Mouse (Mus musculus) ES-E14 (cell line): ENCODE measurements around the gene Metap1d. TPM values are rescaled to one million over a fixed set of nuclear protein-coding genes. Genes with fewer than 3 reads are reported as not detected.

Experiments used
- DNase-seq: peaks from one replicate; pipeline ENCODE4 v3.0.0-alpha.2; 2013; ENCODE audit warnings: low read depth, low spot score
- H3K27ac ChIP-seq: 2 replicates; pipeline ENCODE4 v1.5.1; 2012; ENCODE audit warnings: low read depth, mild to moderate bottlenecking, low read length, moderate library complexity, mixed read lengths; ENCODE audit not compliant: poor library complexity, insufficient read depth, severe bottlenecking
- H3K36me3 ChIP-seq: 2 replicates; pipeline ENCODE4 v1.6.1; 2012; ENCODE audit warnings: mild to moderate bottlenecking, low read length, moderate library complexity, mixed read lengths; ENCODE audit not compliant: control insufficient read depth, poor library complexity, insufficient read depth, severe bottlenecking
- H3K4me1 ChIP-seq, 2 experiments: fragments of 150-350 bp in 1 of 2; sonication (generic) in 1 of 2; 2 replicates each; pipeline ENCODE4 v1.6.1; 2012; ENCODE audit warnings: low read length in 2 of 2, mild to moderate bottlenecking in 1 of 2, mixed read lengths in 1 of 2; ENCODE audit not compliant: control insufficient read depth in 2 of 2, insufficient read depth in 2 of 2, poor library complexity in 1 of 2
- H3K4me3 ChIP-seq, 2 experiments: fragments of 150-350 bp in 1 of 2; sonication (generic) in 1 of 2; 2 replicates each; pipeline ENCODE4 v1.5.1; 2012; ENCODE audit warnings: low read length in 2 of 2, low read depth in 1 of 2, mild to moderate bottlenecking in 1 of 2, mixed read lengths in 1 of 2; ENCODE audit not compliant: insufficient read depth in 1 of 2, poor library complexity in 1 of 2, severe bottlenecking in 1 of 2
- H3K9ac ChIP-seq: 2 replicates; pipeline ENCODE4 v1.6.1; 2012; ENCODE audit warnings: low read depth, mild to moderate bottlenecking, low read length, mixed read lengths; ENCODE audit not compliant: poor library complexity, insufficient read depth, severe bottlenecking
- H3K9me3 ChIP-seq: fragments of 150-350 bp; sonication (generic); 2 replicates; pipeline ENCODE4 v1.6.1; 2012; ENCODE audit warnings: low read depth, mild to moderate bottlenecking, low read length; ENCODE audit not compliant: control insufficient read depth, insufficient read depth
- CHD2 ChIP-seq: IDR thresholded peaks from 2 replicates; pipeline ENCODE4 v1.6.1; 2014; ENCODE audit warnings: mild to moderate bottlenecking, low read depth, low read length, inconsistent platforms
- HCFC1 ChIP-seq: IDR thresholded peaks from 2 replicates; pipeline ENCODE4 v1.6.1; 2012; ENCODE audit warnings: low read length, inconsistent platforms, borderline replicate concordance; ENCODE audit not compliant: insufficient read depth
- MAFK ChIP-seq: IDR thresholded peaks from 2 replicates; pipeline ENCODE4 v1.6.1; 2014; ENCODE audit warnings: mild to moderate bottlenecking, low read depth, low read length, inconsistent platforms; ENCODE audit not compliant: insufficient read depth
- ZC3H11A ChIP-seq: IDR thresholded peaks from 2 replicates; pipeline ENCODE4 v1.6.1; 2012; ENCODE audit warnings: low read depth, mild to moderate bottlenecking, inconsistent platforms, low read length, borderline replicate concordance
- ZNF384 ChIP-seq: IDR thresholded peaks from 2 replicates; pipeline ENCODE4 v1.6.1; 2012; ENCODE audit warnings: low read depth, low read length, inconsistent platforms
- in situ Hi-C, 2 experiments: fragments of 600-800 bp; cut with MboI; formaldehyde crosslinking; loops; one replicate each; pipeline ENCODE4 v1.15.1; 2025; ENCODE audit warnings: low sequenced_read_pairs in 2 of 2, inconsistent platforms in 1 of 2; ENCODE audit not compliant: unreplicated experiment in 2 of 2
- total RNA-seq: library from RNA; depleted of rRNA; stranded (reverse); fragments of 300-350 nt; gene quantifications from 2 replicates; pipeline ENCODE4 v1.2.3, GENCODE M21; 2012

Metap1d gene
- total RNA-seq, 1 experiment, result 18.8 TPM

DNA sequence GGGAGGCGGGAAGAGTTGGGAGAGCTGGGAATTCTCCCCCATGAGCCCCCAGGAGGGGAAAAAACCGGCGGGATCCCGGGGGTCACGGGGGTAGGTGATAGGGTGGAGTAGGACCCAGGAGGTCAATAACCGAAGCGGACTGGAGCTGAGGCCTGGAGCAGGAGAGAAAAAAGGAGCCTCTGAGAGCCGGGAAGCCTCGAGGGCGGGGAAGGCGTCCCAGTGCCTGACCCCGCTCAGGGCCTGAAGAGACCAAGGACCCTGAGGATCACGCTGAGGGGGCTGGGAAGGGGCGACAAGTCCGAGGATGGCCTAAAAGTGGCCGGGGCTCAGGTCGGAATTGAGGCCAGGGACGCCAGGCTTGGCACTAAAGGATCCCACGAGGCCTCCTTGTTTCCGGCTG is 90.9 kb downstream of the Metap1d start:
- H3K9me3 ChIP-seq, result no peaks in the 10 kb centered on the region
- in situ Hi-C loops, result loop anchor here (10.0 to 25.0 kb wide), 3 partner anchors 979 to 1957 kb away; partner anchors contain the start of gene Lrp2 (in 1 of the 2)
- TF ChIP-seq ZC3H11A, result no peak
- no peak for DNase-seq
- H3K36me3 ChIP-seq, result no peaks in the 10 kb centered on the region
- H3K4me3 ChIP-seq, result 0 out of 4 replicates have a peak overlapping the region, but pooled peaks of 1 of the 2 experiments have one; percentile 0
- peaks cover 0 to 17% of the 10 kb centered on the region in 2 experiments; a peak in 2 of 4 replicates for H3K4me1 ChIP-seq
- H3K9ac ChIP-seq, result no peak overlapping the region
- no peak overlapping the region for H3K27ac ChIP-seq

DNA sequence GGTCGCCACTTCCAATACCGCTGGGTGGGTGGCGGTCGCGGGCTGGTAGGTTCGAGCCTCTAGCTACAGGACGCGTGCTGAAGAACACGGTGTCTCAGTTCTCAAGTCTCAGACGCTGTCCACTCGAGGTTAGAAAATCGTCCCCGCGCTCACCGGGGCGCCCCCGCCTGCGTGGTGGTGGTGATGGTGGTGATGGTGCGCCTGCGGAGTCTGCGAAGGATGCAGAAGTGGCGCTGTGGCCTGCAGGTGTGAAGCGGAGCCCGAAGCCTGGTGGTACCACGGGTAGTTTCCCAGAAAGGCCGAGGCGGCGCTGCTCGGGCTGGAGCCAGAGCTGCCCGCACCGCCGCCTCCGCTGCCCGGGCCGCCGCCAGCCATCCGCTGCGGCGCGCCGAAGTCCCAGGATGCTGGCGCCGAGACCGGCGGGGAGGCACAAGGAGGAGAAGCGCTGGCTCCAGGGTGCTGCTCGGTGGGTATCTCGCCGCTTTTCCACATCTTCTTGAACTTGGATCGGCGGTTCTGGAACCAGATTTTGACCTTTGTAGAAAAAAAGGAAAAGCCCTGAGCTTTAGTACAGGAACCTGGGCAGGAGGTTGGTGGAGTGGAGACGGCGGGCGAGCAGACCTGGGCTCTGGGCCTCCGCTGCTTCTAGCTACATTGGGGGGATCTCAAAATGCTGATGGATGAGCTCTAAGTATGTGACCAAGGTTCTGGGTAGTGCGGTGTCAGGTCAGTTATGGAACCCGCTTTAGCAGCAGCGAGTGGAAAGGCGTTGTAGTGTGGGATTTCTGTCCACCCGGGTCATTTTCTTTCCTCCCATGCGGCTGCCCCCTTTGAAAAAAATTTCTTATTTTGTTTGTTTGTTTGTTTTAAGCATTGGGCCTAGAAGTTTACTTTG is 91.6 kb downstream of the Metap1d start:
- no peaks in the 10 kb centered on the region for H3K9me3 ChIP-seq
- H3K9ac ChIP-seq, result no peak overlapping the region
- H3K4me3 ChIP-seq, result peak overlapping the region in 1 of 2 experiments; percentile 0; a peak in 1 of 4 replicates
- H3K27ac ChIP-seq, result no peak overlapping the region
- no peaks in the 10 kb centered on the region for H3K36me3 ChIP-seq
- H3K4me1 ChIP-seq, result peaks cover 0 to 14% of the 10 kb centered on the region in 2 experiments; a peak in 2 of 4 replicates
- in situ Hi-C loops, result loop anchor here (5.0 to 25.0 kb wide), 4 partner anchors 92 to 1957 kb away; partner anchors contain the start of genes Lrp2 (in 1 of the 2) and Metap1d (in 1 of the 2)
- no peak for DNase-seq
- no peak for TF ChIP-seq HCFC1
- no peak for TF ChIP-seq CHD2
- TF ChIP-seq MAFK, result no peak
- TF ChIP-seq ZC3H11A, result no peak
- no peak for TF ChIP-seq ZNF384

DNA sequence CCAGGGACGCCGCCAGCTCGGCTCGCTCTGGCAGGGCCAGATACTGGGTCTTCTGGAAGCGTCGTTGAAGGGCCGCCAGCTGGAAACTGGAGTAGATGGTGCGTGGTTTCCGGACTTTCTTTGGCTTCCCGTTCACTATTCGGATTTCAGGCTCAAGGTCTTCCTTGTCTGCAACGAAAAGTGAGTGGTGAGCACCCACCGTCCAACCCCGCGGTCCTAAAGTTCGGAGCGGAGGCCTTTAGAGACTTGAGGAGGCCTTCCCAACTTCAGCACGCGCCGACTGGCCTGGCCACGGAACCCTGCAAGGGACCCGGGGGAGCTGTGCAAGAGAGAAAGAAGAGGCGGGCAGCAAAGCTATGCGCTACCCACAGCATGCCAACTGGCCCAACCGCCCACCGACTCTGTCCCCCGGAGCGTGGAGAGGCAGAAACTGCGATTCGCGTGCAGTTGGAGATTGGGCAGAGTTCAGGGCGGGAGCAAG is 92.4 kb downstream of the Metap1d start:
- Histone ChIP-seq H3K9ac (no peak overlapping the region), H3K27ac (no peak overlapping the region), H3K4me1 (peaks cover 0 to 12% of the 10 kb centered on the region in 2 experiments; a peak in 2 of 4 replicates), H3K9me3 (no peaks in the 10 kb centered on the region), H3K4me3 (peak overlapping the region; percentile 66 to 76), H3K36me3 (no peaks in the 10 kb centered on the region)
- no peak for TF ChIP-seq ZC3H11A
- in situ Hi-C loops, result loop anchor here (5.0 to 25.0 kb wide), 4 partner anchors 93 to 1958 kb away; partner anchors contain the start of genes Lrp2 (in 1 of the 2) and Metap1d (in 1 of the 2)
- no peak for DNase-seq

DNA sequence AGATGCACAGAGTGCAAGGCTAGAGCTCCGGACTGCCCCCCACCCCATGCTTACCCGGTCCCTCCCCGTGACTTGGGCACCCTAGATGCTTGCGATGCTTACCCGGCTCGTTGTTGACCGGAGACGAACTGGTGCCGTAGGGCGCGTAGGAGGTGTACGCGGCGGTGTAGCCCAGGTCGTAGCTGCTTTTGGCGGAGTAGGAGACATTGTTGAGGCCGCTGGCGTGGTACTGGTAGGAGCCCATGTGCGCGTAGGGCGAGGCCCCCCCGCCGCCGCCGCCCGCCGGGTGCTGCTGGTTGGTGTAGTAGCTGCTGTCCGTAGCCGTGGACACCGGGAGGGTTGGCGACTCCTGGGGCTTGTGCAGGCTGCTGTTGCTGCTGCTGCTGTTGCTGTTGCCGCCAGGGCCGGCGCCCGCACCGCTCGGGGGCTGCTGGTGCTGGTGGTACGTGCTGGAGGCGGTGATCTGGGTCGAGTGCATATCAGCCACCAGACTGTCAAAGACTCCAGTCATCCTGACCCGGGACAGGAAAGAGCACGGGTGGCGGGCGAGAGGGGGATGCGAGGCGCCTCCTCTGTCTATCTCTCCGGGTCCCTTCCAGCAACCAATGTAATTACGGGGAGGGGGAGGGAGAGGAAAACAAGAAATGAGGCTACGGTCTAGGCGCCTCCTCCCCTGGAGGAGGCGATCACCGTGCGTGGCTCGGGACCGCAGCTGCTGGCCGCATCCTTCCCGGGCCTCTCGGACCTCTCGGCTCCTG is 93.0 kb downstream of the Metap1d start:
- H3K27ac ChIP-seq, result no peak overlapping the region
- TF ChIP-seq HCFC1 (no peak; the same call in 1 of the 2 replicates), ZNF384 (no peak), CHD2 (no peak), ZC3H11A (no peak), MAFK (no peak)
- in situ Hi-C loops, result loop anchor here (5.0 to 25.0 kb wide), 4 partner anchors 94 to 1959 kb away; partner anchors contain the start of genes Lrp2 (in 1 of the 2) and Metap1d (in 1 of the 2)
- peak overlapping the region; percentile 66 to 76 for H3K4me3 ChIP-seq
- H3K4me1 ChIP-seq, result peaks cover 0 to 12% of the 10 kb centered on the region in 2 experiments; a peak in 1 of 4 replicates
- H3K9ac ChIP-seq, result no peak overlapping the region
- DNase-seq, result no peak
- H3K36me3 ChIP-seq, result no peaks in the 10 kb centered on the region
- no peaks in the 10 kb centered on the region for H3K9me3 ChIP-seq
